Mouse (Mus musculus): ENCODE measurements at regions not wholly inside any gene's neighbourhood (a gene's known extent, or its start where the extent isn't known, plus 50 kb on each side); places are given as distances from the start of the nearest gene placed in this dataset.
A peak's percentile ranks its signal among the peaks of the same experiment; 100 is the strongest.

DNA sequence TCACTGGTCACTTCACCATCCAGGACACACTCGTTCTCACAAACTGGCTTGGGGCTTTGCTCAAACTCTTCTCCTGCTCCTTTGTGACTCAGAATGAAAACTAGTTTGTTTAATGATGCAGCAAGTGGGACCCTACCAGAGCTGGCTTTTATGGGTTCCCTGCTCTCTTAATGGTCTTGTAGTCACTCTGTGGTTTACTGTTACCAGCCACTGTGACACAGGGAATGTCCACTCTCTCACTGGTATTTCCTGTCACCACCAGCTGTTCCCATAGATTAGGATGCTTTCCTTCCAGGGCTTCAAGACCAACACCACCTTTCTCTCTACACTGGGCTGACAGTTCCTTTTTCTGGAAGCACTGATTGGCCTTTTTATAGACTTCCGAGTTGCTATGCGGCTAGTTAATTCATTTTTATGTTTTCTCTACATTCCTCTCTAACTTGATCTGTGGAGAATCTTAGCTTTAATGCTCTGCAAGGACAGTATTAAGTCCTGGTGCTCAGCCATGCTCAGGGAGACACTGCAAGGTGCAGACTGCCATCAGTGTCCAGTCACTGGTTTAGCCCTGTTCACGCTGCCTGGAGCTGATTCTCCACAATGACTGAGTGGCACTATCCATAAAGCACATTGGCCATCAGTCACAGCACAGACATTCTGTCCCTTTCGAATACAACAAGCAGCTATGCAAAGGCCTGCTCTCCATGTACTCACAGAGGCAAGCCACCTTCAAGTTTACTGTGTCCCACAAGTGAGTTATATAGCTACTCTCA is 149.2 kb upstream of the Klf14 start:
- no peak for ATAC-seq (ENCODE audit: low TSS enrichment)

GRCm38 (mm10) chr6:31109604-31110003 is 150.7 kb upstream of the Klf14 start:
- ATAC-seq (ENCODE audit: low TSS enrichment) = no peak

DNA sequence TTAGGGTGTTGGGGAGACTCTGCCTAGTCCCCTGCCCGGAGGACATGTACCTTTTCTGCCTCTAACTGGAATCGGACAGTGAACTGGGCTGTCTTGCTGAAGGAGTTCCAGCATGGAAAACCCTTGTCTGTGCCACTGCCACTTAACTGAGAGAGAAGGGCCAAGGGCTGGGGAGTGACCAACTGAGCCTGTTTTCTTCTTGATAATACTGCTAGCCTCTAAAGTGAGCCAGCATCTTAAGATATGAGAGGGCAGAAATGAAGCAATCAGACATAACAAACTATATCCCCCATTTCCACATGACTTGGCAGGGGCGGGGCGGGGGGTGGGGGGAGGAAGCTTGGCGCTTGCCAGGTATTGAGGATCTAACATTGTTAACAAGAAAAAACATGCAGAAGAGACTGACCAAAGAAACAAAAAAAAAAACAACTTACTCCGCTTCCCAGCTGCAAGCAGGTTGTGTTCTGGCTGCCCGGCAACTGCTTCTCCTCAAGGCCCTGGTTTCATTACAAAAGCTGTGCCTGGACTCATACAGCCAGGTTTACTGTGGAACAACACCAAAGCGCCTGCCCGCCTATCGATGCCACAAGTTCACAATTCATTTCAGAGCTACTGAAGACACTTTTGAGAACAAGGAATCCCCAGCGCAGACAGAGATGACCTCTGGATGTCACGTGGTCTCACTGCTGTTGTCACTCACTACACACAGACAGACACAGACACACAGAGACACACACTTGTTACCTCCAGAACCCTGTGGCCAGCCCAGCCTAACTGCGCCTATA is 153.6 kb upstream of the Klf14 start:
- no peak for ATAC-seq (ENCODE audit: low TSS enrichment)

DNA sequence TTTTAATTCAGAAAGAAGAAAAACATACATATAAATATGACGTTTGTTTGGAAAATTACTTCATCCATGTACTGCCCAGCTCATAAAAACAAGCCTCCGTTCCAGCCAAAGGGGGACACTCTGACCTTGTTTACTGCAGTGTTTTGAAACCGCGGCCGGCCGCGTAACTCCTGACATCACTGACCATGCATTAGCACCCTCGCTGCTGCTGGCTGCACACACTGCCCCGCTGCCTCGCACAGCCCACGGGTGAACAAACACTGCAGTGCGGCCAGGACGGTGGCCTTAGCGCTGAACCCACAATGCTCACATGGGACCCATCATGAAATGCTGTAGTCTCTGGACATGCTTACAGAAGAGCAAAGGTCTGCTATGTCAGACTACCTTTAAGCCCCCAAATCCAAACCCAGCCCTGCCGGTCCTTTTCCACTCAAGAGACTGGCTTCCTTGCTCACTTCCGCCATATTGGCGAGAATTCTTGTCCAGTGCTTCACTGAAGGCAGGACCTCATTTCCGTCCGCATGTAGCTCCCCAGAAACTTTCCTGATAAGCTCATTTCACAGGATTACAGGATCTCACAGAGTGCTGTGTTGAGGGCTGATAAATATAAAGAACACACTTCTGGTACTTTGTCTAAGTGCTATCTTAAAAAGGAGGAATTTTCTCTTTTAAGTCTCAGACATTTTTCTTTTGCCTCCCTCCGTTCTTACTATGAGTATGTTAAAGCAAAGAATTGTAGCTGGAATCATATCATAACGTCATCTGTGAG is 154.9 kb upstream of the Klf14 start:
- no peak for ATAC-seq (ENCODE audit: low TSS enrichment)

DNA sequence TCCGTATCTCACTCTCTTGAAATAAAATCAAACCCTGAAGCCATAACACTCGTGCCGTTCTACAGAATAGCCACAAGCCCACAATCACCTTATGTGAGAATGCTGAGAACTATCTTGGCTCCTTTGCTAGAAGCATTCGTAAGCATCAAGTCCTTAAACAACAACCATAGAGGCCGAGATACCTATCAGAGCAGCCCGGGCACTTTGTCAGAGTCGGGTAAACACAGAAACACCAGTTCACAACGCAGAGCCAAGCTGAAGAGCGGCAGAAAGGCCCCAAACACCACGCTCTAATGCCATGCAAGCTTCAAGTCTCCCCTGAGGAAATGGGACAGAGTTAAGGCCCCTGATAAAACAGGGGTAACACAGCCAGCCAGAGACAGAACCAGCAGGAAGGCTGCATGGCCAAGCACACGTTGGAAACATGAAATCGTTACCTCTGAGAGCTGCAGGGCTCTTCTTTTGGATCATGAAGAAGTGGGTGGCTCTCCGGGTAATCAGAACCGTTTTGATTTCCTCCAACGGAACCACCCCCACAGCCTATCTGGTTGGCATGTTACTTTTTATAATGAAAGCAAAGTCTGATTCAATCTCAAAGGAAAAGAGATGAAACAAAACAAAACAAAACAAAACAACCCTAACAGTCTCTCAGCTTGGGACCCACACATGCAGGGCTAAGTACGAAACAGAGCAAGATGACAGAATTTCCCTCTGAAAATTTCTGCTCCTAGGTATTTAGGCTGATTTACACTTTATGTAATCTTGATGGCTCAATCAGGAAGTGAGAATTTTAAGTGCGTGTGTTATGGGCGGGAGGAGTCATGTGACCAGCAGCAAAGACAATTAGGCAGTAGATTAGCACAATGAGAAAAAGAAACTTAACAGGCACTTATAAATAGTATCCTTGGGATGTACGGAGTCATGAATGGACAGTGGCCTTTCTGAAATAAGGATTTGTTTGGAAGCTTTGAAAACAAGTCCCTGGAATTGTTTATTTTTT is 155.8 kb upstream of the Klf14 start:
- peak; percentile 32 for ATAC-seq (ENCODE audit: low TSS enrichment)

DNA sequence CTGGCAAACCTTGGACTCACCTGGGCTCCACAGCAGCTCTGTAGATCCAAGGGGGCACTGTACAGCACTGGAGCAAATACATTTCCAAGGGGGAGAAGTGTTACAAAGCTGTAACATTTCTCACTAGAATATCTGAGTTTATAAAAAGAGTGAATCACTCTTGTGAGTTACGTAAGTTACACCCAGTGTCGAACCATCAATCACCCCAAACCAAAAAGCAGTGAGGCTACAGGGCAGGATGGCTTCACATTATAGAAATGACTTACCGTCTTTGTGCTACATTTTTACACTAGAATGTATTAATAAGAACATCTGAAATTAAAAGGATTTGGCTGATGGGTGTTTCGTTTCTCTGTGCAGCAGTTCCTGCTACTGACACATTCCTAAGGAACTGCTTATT is 156.7 kb upstream of the Klf14 start:
- no peak for ATAC-seq (ENCODE audit: low TSS enrichment)

DNA sequence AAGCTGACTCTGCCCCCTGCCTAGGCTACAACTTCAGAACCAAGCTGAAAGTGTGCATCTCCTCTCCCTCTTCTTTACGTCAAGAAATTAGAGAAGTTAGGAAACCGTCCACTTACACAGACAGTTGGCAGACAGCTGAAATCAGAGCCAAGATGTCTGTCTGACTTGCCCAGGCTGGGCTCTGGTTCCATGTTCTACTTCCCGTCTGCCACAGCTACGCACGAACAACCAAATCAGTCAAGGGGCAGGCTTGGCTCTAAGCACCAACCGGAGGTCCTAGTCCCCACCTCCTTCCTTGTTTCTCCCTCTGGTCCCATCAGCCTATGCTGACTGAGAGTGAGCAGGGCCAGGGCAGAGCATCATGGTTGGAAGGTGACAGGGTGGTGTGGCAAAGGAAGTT is 157.5 kb upstream of the Klf14 start:
- ATAC-seq (ENCODE audit: low TSS enrichment) = peak; percentile 5; the same call in 1 of the 2 replicates

GRCm38 (mm10) chr6:31117666-31118065 is 158.8 kb upstream of the Klf14 start:
- no peak for ATAC-seq (ENCODE audit: low TSS enrichment)

- no peak for ATAC-seq (ENCODE audit: low TSS enrichment)
Observed at GRCm38 (mm10) chr6:31121008-31121407, 162.1 kb upstream of the Klf14 start.

DNA sequence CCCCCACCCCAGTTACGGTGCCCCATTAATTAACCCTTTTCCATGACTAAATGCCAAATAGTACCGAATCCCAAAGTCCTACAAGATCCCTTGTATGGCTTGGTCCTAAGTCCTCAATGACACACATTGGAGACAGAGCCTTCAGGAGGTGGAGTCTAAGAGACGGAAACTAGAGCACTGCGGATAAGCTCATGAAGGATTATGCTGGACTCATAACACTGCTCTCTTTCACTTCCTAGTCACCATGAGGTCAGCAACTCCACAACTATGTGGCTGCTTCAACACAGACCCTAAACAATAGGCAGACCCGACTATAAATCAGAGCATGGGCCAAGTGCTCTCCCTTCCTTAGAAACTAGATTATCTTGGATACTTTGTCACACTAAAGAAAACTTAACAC is 164.0 kb upstream of the Klf14 start:
- no peak for ATAC-seq (ENCODE audit: low TSS enrichment)

GRCm38 (mm10) chr6:31123342-31123990 is 164.6 kb upstream of the Klf14 start:
- no peak for ATAC-seq (ENCODE audit: low TSS enrichment)

DNA sequence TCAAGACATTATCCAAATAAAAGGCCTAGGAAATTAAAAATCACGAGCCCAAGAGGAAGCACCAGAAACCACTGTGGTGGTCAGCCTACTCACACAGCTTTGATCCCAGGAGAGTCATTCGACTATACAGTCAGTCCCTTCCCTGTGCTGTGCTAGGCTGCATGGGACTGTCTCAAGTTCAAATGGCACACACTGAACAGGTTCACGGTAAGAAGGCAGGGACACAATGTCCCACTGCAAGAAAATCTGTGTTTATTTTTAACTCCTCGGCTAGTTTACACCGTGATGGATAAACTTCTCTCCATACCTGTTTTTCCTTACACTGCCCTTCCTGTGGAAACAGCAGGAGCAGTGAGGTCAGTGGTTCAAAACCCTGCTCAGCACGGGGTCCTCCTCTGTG is 165.2 kb upstream of the Klf14 start:
- no peak for ATAC-seq (ENCODE audit: low TSS enrichment)

DNA sequence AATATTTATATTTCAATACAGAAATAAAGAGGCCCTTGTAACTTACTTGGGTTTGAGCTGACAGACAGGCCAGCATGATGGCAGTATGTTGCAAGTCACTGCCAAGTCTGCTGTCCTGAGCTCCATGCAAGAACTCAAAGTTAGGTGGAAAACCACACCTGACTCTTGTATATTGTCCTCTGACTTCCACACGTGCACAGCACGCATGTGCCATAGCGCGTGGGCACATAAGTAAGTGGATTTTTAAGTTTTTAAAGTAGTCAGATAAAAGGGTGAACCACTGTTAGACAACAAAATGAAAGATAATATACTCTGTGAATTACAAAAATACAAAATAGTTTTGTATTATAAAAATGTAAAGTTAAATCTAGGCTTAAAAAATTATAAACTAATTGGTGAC is 166.0 kb upstream of the Klf14 start:
- ATAC-seq (ENCODE audit: low TSS enrichment) = no peak

DNA sequence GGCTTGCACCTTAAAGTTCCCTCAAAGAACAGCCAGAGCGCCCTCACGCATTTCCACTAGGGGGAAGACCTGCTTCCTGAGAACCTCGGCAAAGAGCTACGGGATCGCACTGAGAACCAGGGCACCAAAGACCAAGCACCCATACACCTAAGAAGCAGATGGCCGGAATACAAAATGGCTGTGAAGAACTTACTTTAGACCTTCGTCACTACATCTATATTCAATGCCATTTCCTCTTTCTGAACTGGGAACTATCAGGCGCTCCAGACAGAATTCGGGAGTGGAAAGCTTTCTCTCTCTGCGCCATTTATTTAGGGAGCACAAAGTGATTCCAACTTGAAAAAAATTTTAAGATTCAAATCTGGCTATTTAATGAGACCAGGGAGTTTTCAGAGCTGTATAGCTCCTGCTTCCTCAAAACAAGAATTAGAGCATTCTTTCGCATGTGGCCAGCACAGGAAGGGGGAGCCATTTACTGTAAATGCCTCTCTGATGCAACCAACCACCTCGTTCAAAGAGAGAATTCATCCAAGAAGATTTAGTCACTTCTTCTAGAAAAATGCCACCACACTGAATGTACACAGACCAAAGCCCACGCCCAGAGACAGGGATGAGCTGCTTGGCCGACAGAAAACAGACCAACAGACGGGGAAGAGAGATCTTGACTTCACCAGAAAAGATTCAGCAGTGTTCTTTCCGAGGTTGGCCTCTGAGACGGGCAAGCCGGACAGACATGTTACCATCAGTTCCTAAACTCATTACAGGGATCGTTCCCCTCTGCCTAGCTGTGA is 166.6 kb upstream of the Klf14 start:
- peak; percentile 35 for ATAC-seq (ENCODE audit: low TSS enrichment)

- peak; percentile 8; the same call in 1 of the 2 replicates for ATAC-seq (ENCODE audit: low TSS enrichment)
Observed at GRCm38 (mm10) chr6:31126131-31126871, 167.4 kb upstream of the Klf14 start.

- no peak for ATAC-seq (ENCODE audit: low TSS enrichment)
Observed at GRCm38 (mm10) chr6:31129170-31129569, 170.3 kb upstream of the Klf14 start.

GRCm38 (mm10) chr6:31129987-31130386 is 171.1 kb upstream of the Klf14 start:
- ATAC-seq (ENCODE audit: low TSS enrichment) = no peak

- no peak for ATAC-seq (ENCODE audit: low TSS enrichment)
Observed at GRCm38 (mm10) chr6:31130522-31130921, 171.6 kb upstream of the Klf14 start.

GRCm38 (mm10) chr6:31131716-31132115 is 172.8 kb upstream of the Klf14 start:
- no peak for ATAC-seq (ENCODE audit: low TSS enrichment)
